Mouse (Mus musculus) gastrocnemius, adult 2 months (tissue): ENCODE results near the gene Nucb2. TPM values are rescaled to one million over a fixed set of nuclear protein-coding genes. Genes with fewer than 3 reads are reported as not detected.

Source experiments
- DNase-seq: peaks from one replicate; pipeline ENCODE4 v3.0.0; 2022
- H3K27ac ChIP-seq: fragments of 200-600 bp; 2 replicates; pipeline ENCODE4 v1.8.1; 2022; ENCODE audit warnings: mild to moderate bottlenecking
- H3K4me3 ChIP-seq: fragments of 200-600 bp; 2 replicates; pipeline ENCODE4 v1.8.1; 2022; ENCODE audit warnings: mild to moderate bottlenecking, moderate library complexity
- CTCF ChIP-seq: fragments of 200-600 bp; IDR thresholded peaks from 2 replicates; pipeline ENCODE4 v1.8.1; 2022; ENCODE audit warnings: antibody characterized with exemption, mild to moderate bottlenecking, moderate library complexity
- intact Hi-C: fragments of 180-260 bp; cut with DNase I; formaldehyde crosslinking; loops from one replicate; pipeline ENCODE4 v1.15.1; 2025
- long read RNA-seq, 2 experiments: library from polyadenylated mRNA; stranded (forward); transcript quantifications; one replicate each; pipeline ENCODE4 v2.0.0; 2021
- total RNA-seq, 2 experiments: library from RNA; stranded (reverse); gene quantifications; 2 replicates each; pipeline ENCODE4 v1.2.3; 2021

Gene Nucb2
- 1 to 10 TPM; 3.9 to 7.7 TPM for total RNA-seq
- long read RNA-seq, experiment 1, transcript Nucb2-201 (14 exons, 1,685 nt) = major isoform, 9 of 9 reads
- long read RNA-seq, experiment 1, partial matches to known transcripts = 0 of 9 reads
- long read RNA-seq, experiment 1, other reads (novel, unspliced or antisense) = 0 of 9 reads
- long read RNA-seq, experiment 2, transcript Nucb2-201 (14 exons, 1,685 nt) = major isoform, 6 of 7 reads
- long read RNA-seq, experiment 2, partial matches to known transcripts = 1 of 7 reads
- long read RNA-seq, experiment 2, other reads (novel, unspliced or antisense) = 0 of 7 reads

- TF ChIP-seq CTCF = peak; percentile 20; the same call in 1 of the 2 replicates
- H3K27ac ChIP-seq = peak within 1 kb of the TSS; percentile 85
- H3K4me3 ChIP-seq = peak within 1 kb of the TSS; percentile 78
- intact Hi-C loops = loop anchor here (10.0 kb wide), 1 partner anchor 169 kb away; the partner anchor contains the start of gene Rps13
- DNase-seq = peak; percentile 98
Observed at GRCm38 (mm10) chr7:116503879-116504817, at the start of gene Nucb2. Gene Nucb2 (plus strand): TSS chr7:116504369.

GRCm38 (mm10) chr7:116456964-116457363, 47.2 kb upstream of the Nucb2 start:
- Histone ChIP-seq H3K4me3 (no peak overlapping the region), H3K27ac (peak overlapping the region; percentile 71)
- intact Hi-C loops = no loop called here
- TF ChIP-seq CTCF = no peak
- no peak for DNase-seq

- H3K27ac ChIP-seq = peak overlapping the region; percentile 71
- no peak for TF ChIP-seq CTCF
- H3K4me3 ChIP-seq = no peak overlapping the region
- no peak for DNase-seq
- intact Hi-C loops = no loop called here
Observed at GRCm38 (mm10) chr7:116457391-116457790, 46.8 kb upstream of the Nucb2 start.

GRCm38 (mm10) chr7:116458985-116459441, 45.2 kb upstream of the Nucb2 start:
- no peak overlapping the region for H3K4me3 ChIP-seq
- intact Hi-C loops = no loop called here
- TF ChIP-seq CTCF = peak; percentile 52
- H3K27ac ChIP-seq = no peak overlapping the region
- DNase-seq = no peak

GRCm38 (mm10) chr7:116462114-116462513, 42.1 kb upstream of the Nucb2 start:
- no peak overlapping the region for H3K27ac ChIP-seq
- intact Hi-C loops = no loop called here
- no peak overlapping the region for H3K4me3 ChIP-seq
- DNase-seq = no peak
- TF ChIP-seq CTCF = no peak

- intact Hi-C loops = no loop called here
- DNase-seq = no peak
Observed at GRCm38 (mm10) chr7:116475836-116476235, 28.3 kb upstream of the Nucb2 start.

GRCm38 (mm10) chr7:116476264-116476663, 27.9 kb upstream of the Nucb2 start:
- TF ChIP-seq CTCF = no peak
- no peak overlapping the region for H3K27ac ChIP-seq
- H3K4me3 ChIP-seq = no peak overlapping the region
- intact Hi-C loops = no loop called here
- no peak for DNase-seq

More at GRCm38 (mm10) chr7:116475836-116476235, 28.3 kb upstream of the Nucb2 start:
- no peak overlapping the region for H3K27ac ChIP-seq
- TF ChIP-seq CTCF = no peak
- no peak overlapping the region for H3K4me3 ChIP-seq

- intact Hi-C loops = no loop called here
- no peak overlapping the region for H3K27ac ChIP-seq
- no peak for TF ChIP-seq CTCF
- no peak for DNase-seq
- no peak overlapping the region for H3K4me3 ChIP-seq
Observed at GRCm38 (mm10) chr7:116483106-116483505, 21.1 kb upstream of the Nucb2 start.

GRCm38 (mm10) chr7:116483782-116484181, 20.4 kb upstream of the Nucb2 start:
- H3K27ac ChIP-seq = no peak overlapping the region
- intact Hi-C loops = no loop called here
- DNase-seq = no peak
- no peak for TF ChIP-seq CTCF
- no peak overlapping the region for H3K4me3 ChIP-seq

- no peak for TF ChIP-seq CTCF
- no peak for DNase-seq
- H3K27ac ChIP-seq = no peak overlapping the region
- intact Hi-C loops = no loop called here
- no peak overlapping the region for H3K4me3 ChIP-seq
Observed at GRCm38 (mm10) chr7:116484213-116484612, 20.0 kb upstream of the Nucb2 start.

- H3K27ac ChIP-seq = no peak overlapping the region
- H3K4me3 ChIP-seq = no peak overlapping the region
- no peak for TF ChIP-seq CTCF
- intact Hi-C loops = no loop called here
- no peak for DNase-seq
Observed at GRCm38 (mm10) chr7:116485062-116485601, 19.0 kb upstream of the Nucb2 start.

- intact Hi-C loops = no loop called here
- no peak for DNase-seq
- H3K4me3 ChIP-seq = no peak overlapping the region
- no peak overlapping the region for H3K27ac ChIP-seq
- TF ChIP-seq CTCF = no peak
Observed at GRCm38 (mm10) chr7:116491113-116491512, 13.1 kb upstream of the Nucb2 start.
